8 mouse cellular contexts compared by ENCODE assay signal in genomic region chr1:165634151-165634884, GRCm38 (mm10). TPM values are rescaled to one million over a fixed set of nuclear protein-coding genes. Genes with fewer than 3 reads are reported as not detected.
DNase-seq lines count a peak whose midpoint lies in the region; ATAC-seq and TF ChIP-seq lines count a peak whose summit lies in the region.

Gene Mpzl1, minus strand, starts transcription at chr1:165634538.

- peak; percentile 99 for DNase-seq in MN1 (ENCODE audit: low spot score)
- peak; percentile 100 for DNase-seq in cerebellum, adult 9-10 months
- peak; percentile 100 for DNase-seq in hindbrain, embryonic 10.5 days (ENCODE audit: low spot score)
- DNase-seq in layer of hippocampus, adult 9-11 months: peak; percentile 99
- peak; percentile 99 for DNase-seq in lung, postnatal 0 days (ENCODE audit: low spot score)
- peak; percentile 97 for DNase-seq in ovary, postnatal 14 days (ENCODE audit: low spot score)
- DNase-seq in thymus, postnatal 14 days: peak; percentile 96

- ATAC-seq in frontal cortex, adult (ENCODE audit: low TSS enrichment): peak; percentile 99
- peak; percentile 99 for ATAC-seq in lung, postnatal 0 days

- no peak; the same call in 1 of the 2 replicates for TF ChIP-seq EP300 in lung, postnatal 0 days (IDR thresholded peaks at IDR 0.05)

- H3K4me2 ChIP-seq in lung, postnatal 0 days (replicated peaks; ENCODE audit: low read depth, low read length): peak within 1 kb of the TSS; percentile 79

- H3K36me3 ChIP-seq in hindbrain, embryonic 10.5 days: no peaks in the 10 kb centered on the region
- H3K36me3 ChIP-seq in lung, postnatal 0 days (ENCODE audit: insufficient read depth, low read length): no peaks in the 10 kb centered on the region

- H3K9ac ChIP-seq in lung, postnatal 0 days (replicated peaks; ENCODE audit: low read depth): peak within 1 kb of the TSS; percentile 79

- peak within 1 kb of the TSS; percentile 89 for H3K4me3 ChIP-seq in hindbrain, embryonic 10.5 days
- peak within 1 kb of the TSS; percentile 87 for H3K4me3 ChIP-seq in lung, postnatal 0 days (ENCODE audit: low read depth, low read length)

- peak; percentile 40; the same call in 1 of the 2 replicates for TF ChIP-seq CTCF in lung, postnatal 0 days (IDR thresholded peaks at IDR 0.05)

- no peaks in the 10 kb centered on the region for H3K27me3 ChIP-seq in hindbrain, embryonic 10.5 days (ENCODE audit: insufficient read depth, poor library complexity, severe bottlenecking)
- H3K27me3 ChIP-seq in lung, postnatal 0 days (replicated peaks; ENCODE audit: insufficient read depth, low read length): no peaks in the 10 kb centered on the region

- H3K27ac ChIP-seq in hindbrain, embryonic 10.5 days: peak within 1 kb of the TSS; percentile 95
- peak within 1 kb of the TSS; percentile 94 for H3K27ac ChIP-seq in lung, postnatal 0 days (ENCODE audit: low read length)

- WGBS in hindbrain, embryonic 10.5 days: under 1% methylated on average over 72 of the region's 73 CpGs
- WGBS in lung, postnatal 0 days: 1% methylated on average over 53 of the region's 73 CpGs

- no peaks in the 10 kb centered on the region for H3K9me3 ChIP-seq in hindbrain, embryonic 10.5 days
- H3K9me3 ChIP-seq in lung, postnatal 0 days (ENCODE audit: low read length): no peaks in the 10 kb centered on the region

- H3K4me1 ChIP-seq in hindbrain, embryonic 10.5 days (replicated peaks): peaks cover 59% of the 10 kb centered on the region
- peaks cover 27% of the 10 kb centered on the region for H3K4me1 ChIP-seq in lung, postnatal 0 days (ENCODE audit: insufficient read depth, low read depth, low read length)

RNA-seq across cellular contexts. Expression of gene Mpzl1, which starts in this region (rescaled TPM):
- 119 and 136 TPM in 2 replicates for polyA plus RNA-seq in hindbrain, embryonic 10.5 days (2016; fragmentation: Nextera tagmentation; extraction: Ambion mirVana)
- 136 and 149 TPM in 2 replicates for polyA plus RNA-seq in lung, postnatal 0 days (2015; fragmentation: Nextera tagmentation; extraction: Ambion mirVana)

Comparison
In these comparisons a context has a peak if more than half of its experiments do, and no peak if none do; other contexts are left out.
1. Peak in every context shown above with its lines: DNase-seq, ATAC-seq, H3K4me3 ChIP-seq and H3K27ac ChIP-seq.